Mouse (Mus musculus): ENCODE data around the gene Chst13.

- TF ChIP-seq CTCF (IDR thresholded peaks at IDR 0.05; ENCODE audit: extremely low read depth, insufficient read depth, insufficient read length, insufficient replicate concordance) (no peak), POLR2A (IDR thresholded peaks at IDR 0.05; ENCODE audit: low read depth, low read length) (no peak)
Observed at GRCm38 (mm10) chr6:90363301-90363700, 38.3 kb upstream of the Chst13 start.
